Mouse (Mus musculus) midbrain, embryonic 16.5 days (tissue): ENCODE results near the gene Bst2. TPM values are rescaled to one million over a fixed set of nuclear protein-coding genes. Genes with fewer than 3 reads are reported as not detected.
A peak's percentile ranks its signal among the peaks of the same experiment; 100 is the strongest.

Experiments used
- ATAC-seq: fragments of 200-750 bp; cut with Nextera tagmentation; 2 replicates; pipeline ENCODE4 v1.8.0; 2017; ENCODE audit warnings: moderate TSS enrichment
- H3K27ac ChIP-seq: fragments of 300-500 bp; sonication (generic); 2 replicates; pipeline ENCODE4 v1.5.1; 2014; ENCODE audit warnings: mild to moderate bottlenecking, low read length, mixed read lengths
- H3K27me3 ChIP-seq: fragments of 300-500 bp; sonication (generic); 2 replicates; pipeline ENCODE4 v1.6.1; 2014; ENCODE audit warnings: low read depth, low read length, mixed read lengths; ENCODE audit not compliant: control insufficient read depth, insufficient read depth
- H3K36me3 ChIP-seq: fragments of 300-500 bp; sonication (generic); 2 replicates; pipeline ENCODE4 v1.6.1; 2014; ENCODE audit warnings: mild to moderate bottlenecking, low read length, moderate library complexity, mixed read lengths; ENCODE audit not compliant: control insufficient read depth, insufficient read depth
- H3K4me1 ChIP-seq: fragments of 300-500 bp; sonication (generic); 2 replicates; pipeline ENCODE4 v1.6.1; 2014; ENCODE audit warnings: mild to moderate bottlenecking, low read length, mixed read lengths; ENCODE audit not compliant: control insufficient read depth, insufficient read depth
- H3K4me2 ChIP-seq: fragments of 300-500 bp; sonication (generic); 2 replicates; pipeline ENCODE4 v1.6.1; 2014; ENCODE audit warnings: mild to moderate bottlenecking, low read length, mixed read lengths
- H3K4me3 ChIP-seq: fragments of 300-500 bp; sonication (generic); 2 replicates; pipeline ENCODE4 v1.5.1; 2014; ENCODE audit warnings: low read depth, mild to moderate bottlenecking, low read length, moderate library complexity, mixed read lengths
- H3K9ac ChIP-seq: fragments of 300-500 bp; sonication (generic); 2 replicates; pipeline ENCODE4 v1.6.1; 2014; ENCODE audit warnings: low read depth, low read length, mixed read lengths
- H3K9me3 ChIP-seq: fragments of 300-500 bp; sonication (generic); replicated peaks from 2 replicates; pipeline ENCODE4 v1.6.1; 2014; ENCODE audit warnings: mild to moderate bottlenecking, low read length, mixed read lengths; ENCODE audit not compliant: control insufficient read depth, poor library complexity, severe bottlenecking
- WGBS: fragments of 180-500 bp; shearing (Covaris S2); extraction: QIAGEN DNeasy Blood & Tissue Kit; methylation state at CpG from one replicate; pipeline ENCODE4 v1.1.7; 2014; 5-methylcytosine and 5-hydroxymethylcytosine counted together
- polyA plus RNA-seq: library from polyadenylated mRNA; unstranded; fragments of >200 nt; fragmentation: Nextera tagmentation; extraction: Ambion mirVana; gene quantifications from 2 replicates; pipeline ENCODE4 v1.2.1, GENCODE M21; 2015

Bst2 gene
- polyA plus RNA-seq, 1 experiment from 2014 or later = 7.9 TPM

- Histone ChIP-seq H3K9ac (no peak overlapping the region), H3K4me1 (peaks cover 7% of the 10 kb centered on the region), H3K36me3 (no peaks in the 10 kb centered on the region), H3K9me3 (no peaks in the 10 kb centered on the region), H3K27me3 (peaks cover 43% of the 10 kb centered on the region), H3K4me3 (no peak overlapping the region), H3K4me2 (no peak overlapping the region), H3K27ac (no peak overlapping the region)
- ATAC-seq = no peak
- WGBS = 91% methylated on average over 4 of the region's 4 CpGs
Observed at GRCm38 (mm10) chr8:71563992-71564391, 26.7 kb upstream of the Bst2 start.

DNA sequence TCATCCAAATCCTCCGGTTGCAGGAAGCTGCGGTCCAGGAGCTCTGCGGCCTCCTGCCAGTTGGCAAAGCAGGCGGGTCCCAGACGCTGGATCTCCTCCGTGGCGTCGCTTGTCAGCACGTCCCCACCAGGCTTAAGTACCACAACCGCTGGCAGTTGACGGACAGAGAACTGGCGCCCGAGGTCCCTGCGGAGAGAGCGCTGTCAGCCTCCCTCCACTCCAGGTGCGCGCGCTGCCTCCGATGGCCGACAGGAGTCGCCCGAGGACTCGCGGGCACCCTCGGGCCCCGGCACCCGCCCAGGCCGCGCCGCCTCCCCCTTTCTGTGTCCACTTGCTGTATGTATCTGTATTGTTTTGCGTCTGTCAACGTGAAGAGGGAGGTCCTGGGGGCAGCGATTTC, 25.5 kb upstream of the Bst2 start:
- no peak overlapping the region for H3K27ac ChIP-seq
- peak overlapping the region; percentile 28 for H3K4me3 ChIP-seq
- peak; percentile 46; the same call in 1 of the 2 replicates for ATAC-seq
- H3K9ac ChIP-seq = peak overlapping the region; percentile 55
- peak overlapping the region; percentile 47 for H3K4me2 ChIP-seq
- H3K4me1 ChIP-seq = peaks cover 13% of the 10 kb centered on the region
- peaks cover 55% of the 10 kb centered on the region for H3K27me3 ChIP-seq
- no peaks in the 10 kb centered on the region for H3K36me3 ChIP-seq
- WGBS = under 1% methylated on average over 33 of the region's 33 CpGs
- H3K9me3 ChIP-seq = no peaks in the 10 kb centered on the region

DNA sequence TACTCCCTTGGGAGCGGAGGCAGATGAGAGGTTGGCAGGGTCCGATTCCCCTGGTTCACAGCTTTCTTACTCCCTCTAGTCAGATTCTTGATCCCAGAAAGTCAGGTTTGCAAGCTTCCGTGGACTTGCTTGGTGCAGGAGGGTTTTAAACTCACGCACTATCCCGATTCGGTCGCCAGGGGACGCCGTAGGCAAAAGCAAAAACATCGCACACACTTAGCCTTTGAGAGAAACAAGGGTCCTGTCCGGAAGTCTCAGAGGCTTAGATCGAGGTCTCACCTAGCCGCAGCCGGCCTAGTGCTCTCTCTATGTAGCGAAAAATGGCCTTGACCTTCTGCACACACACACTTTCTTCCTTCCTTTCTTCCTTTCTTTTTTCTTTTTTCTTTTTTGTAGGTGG, 24.1 kb upstream of the Bst2 start:
- peaks cover 13% of the 10 kb centered on the region for H3K4me1 ChIP-seq
- H3K9ac ChIP-seq = no peak overlapping the region
- H3K27ac ChIP-seq = no peak overlapping the region
- 3% methylated on average over 15 of the region's 15 CpGs for WGBS
- H3K4me3 ChIP-seq = no peak overlapping the region
- no peaks in the 10 kb centered on the region for H3K36me3 ChIP-seq
- H3K9me3 ChIP-seq = no peaks in the 10 kb centered on the region
- no peak overlapping the region for H3K4me2 ChIP-seq
- H3K27me3 ChIP-seq = peaks cover 65% of the 10 kb centered on the region
- ATAC-seq = 0 out of 2 replicates have a peak, but pooled peaks have one; percentile 22

- Histone ChIP-seq H3K36me3 (no peaks in the 10 kb centered on the region), H3K4me3 (no peak overlapping the region), H3K4me1 (peaks cover 13% of the 10 kb centered on the region), H3K9ac (no peak overlapping the region), H3K27me3 (peaks cover 67% of the 10 kb centered on the region), H3K9me3 (no peaks in the 10 kb centered on the region), H3K27ac (no peak overlapping the region), H3K4me2 (no peak overlapping the region)
- 82% methylated on average over 5 of the region's 5 CpGs for WGBS
- ATAC-seq = no peak
Observed at GRCm38 (mm10) chr8:71560765-71561164, 23.5 kb upstream of the Bst2 start.

DNA sequence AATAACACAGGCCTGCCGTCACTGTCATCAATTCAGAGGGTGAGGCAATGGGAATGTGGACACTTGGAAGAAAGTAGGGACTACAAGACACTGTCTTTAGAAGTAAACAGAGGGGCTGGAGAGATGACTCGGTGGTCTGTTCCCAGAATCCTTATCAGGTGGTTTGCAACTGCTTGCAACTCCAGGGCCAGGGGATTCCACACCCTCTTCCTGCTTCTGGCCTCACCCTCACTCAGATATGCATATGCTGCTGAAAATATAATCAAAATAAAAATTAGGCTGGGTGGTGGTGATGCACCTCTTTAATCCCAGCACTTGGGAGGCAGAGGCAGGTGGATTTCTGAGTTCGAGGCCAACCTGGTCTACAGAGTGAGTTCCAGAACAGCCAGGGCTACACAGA, 22.8 kb upstream of the Bst2 start:
- Histone ChIP-seq H3K4me3 (no peak overlapping the region), H3K4me2 (no peak overlapping the region), H3K9me3 (no peaks in the 10 kb centered on the region), H3K27ac (no peak overlapping the region), H3K4me1 (peaks cover 13% of the 10 kb centered on the region), H3K36me3 (no peaks in the 10 kb centered on the region), H3K27me3 (peaks cover 68% of the 10 kb centered on the region), H3K9ac (no peak overlapping the region)
- ATAC-seq = no peak
- 78% methylated on average over 3 of the region's 3 CpGs for WGBS

DNA sequence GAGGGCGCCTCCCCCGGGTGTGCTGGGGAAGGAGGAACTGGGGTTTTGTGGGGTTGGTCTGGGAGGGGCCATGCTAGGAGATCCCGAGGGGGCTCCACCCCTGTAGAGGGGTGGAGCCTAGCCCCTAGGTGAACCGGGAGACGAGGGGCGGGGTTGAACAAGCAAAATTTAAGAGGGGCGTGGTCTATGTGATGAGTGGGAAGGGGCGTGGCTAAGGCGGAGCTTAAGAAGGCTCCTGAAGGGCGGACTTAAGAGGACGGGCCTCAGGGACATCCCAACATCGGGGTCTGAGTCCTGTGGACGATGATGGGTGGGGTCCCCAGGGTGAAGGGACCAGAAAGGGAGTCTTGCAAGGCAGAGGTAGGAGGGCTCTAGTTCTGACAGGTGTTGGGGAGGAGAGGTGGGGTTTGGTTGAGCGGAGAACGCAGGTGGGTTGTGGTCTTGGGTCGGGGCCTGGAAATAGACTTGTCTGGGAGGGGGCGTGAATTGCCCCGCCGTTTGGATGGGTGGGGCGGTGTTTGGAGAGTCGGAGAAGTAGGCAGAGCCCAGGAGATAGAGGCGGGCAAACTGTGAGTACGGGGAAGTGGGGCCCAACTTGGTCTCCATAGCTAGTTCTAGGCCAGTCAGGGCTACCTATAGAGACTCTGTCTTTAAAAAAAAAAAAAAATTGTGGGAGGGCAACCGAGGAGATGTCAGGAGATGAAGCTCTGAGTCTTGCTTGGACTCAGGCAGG, 21.9 kb upstream of the Bst2 start:
- H3K4me2 ChIP-seq = peak overlapping the region; percentile 39
- H3K4me3 ChIP-seq = 0 out of 2 replicates have a peak overlapping the region, but pooled peaks have one; percentile 20
- no peaks in the 10 kb centered on the region for H3K36me3 ChIP-seq
- no peak overlapping the region for H3K9ac ChIP-seq
- H3K27me3 ChIP-seq = peaks cover 69% of the 10 kb centered on the region
- ATAC-seq = no peak
- no peaks in the 10 kb centered on the region for H3K9me3 ChIP-seq
- H3K4me1 ChIP-seq = peaks cover 13% of the 10 kb centered on the region
- H3K27ac ChIP-seq = no peak overlapping the region
- 2% methylated on average over 24 of the region's 24 CpGs for WGBS

- Histone ChIP-seq H3K4me1 (peaks cover 13% of the 10 kb centered on the region), H3K4me2 (peak within 1 kb of the TSS; percentile 39), H3K4me3 (0 out of 2 replicates have a peak within 1 kb of the TSS, but pooled peaks have one; percentile 20), H3K9ac (peak within 1 kb of the TSS; percentile 20; the same call in 1 of the 2 replicates), H3K36me3 (no peaks in the 10 kb centered on the region), H3K27me3 (peaks cover 69% of the 10 kb centered on the region), H3K9me3 (no peaks in the 10 kb centered on the region), H3K27ac (no peak within 1 kb of the TSS)
- no peak for ATAC-seq
- 5% methylated on average over 70 of the region's 70 CpGs for WGBS
Observed at GRCm38 (mm10) chr8:71558071-71558957, 21.1 kb upstream of the Bst2 start, which contains the start of gene Tmem221. Gene Tmem221, minus strand, starts transcription at chr8:71558871.

GRCm38 (mm10) chr8:71554644-71555043, 17.4 kb upstream of the Bst2 start:
- peaks cover 8% of the 10 kb centered on the region for H3K4me1 ChIP-seq
- H3K4me2 ChIP-seq = no peak overlapping the region
- no peaks in the 10 kb centered on the region for H3K9me3 ChIP-seq
- H3K27me3 ChIP-seq = peaks cover 39% of the 10 kb centered on the region
- no peak for ATAC-seq
- 90% methylated on average over 2 of the region's 2 CpGs for WGBS
- no peak overlapping the region for H3K9ac ChIP-seq
- no peak overlapping the region for H3K27ac ChIP-seq
- H3K4me3 ChIP-seq = no peak overlapping the region
- H3K36me3 ChIP-seq = no peaks in the 10 kb centered on the region

- ATAC-seq = no peak
- H3K27me3 ChIP-seq = peaks cover 32% of the 10 kb centered on the region
- peaks cover 6% of the 10 kb centered on the region for H3K4me1 ChIP-seq
- H3K4me2 ChIP-seq = no peak overlapping the region
- no peak overlapping the region for H3K4me3 ChIP-seq
- H3K27ac ChIP-seq = no peak overlapping the region
- H3K9me3 ChIP-seq = no peaks in the 10 kb centered on the region
- WGBS = 73% methylated on average over 6 of the region's 6 CpGs
- no peaks in the 10 kb centered on the region for H3K36me3 ChIP-seq
- H3K9ac ChIP-seq = no peak overlapping the region
Observed at GRCm38 (mm10) chr8:71554001-71554400, 16.7 kb upstream of the Bst2 start.
